Mouse (Mus musculus) heart, postnatal 14 days (tissue): Measurements from ENCODE around the gene Lyst. TPM values are rescaled to one million over a fixed set of nuclear protein-coding genes. Genes with fewer than 3 reads are reported as not detected.

Experiments
- DNase-seq, 2 experiments: peaks; one replicate each; pipeline ENCODE4 v3.0.0; 2021 to 2022
- intact Hi-C: fragments of 180-260 bp; cut with DNase I; formaldehyde crosslinking; loops from one replicate; pipeline ENCODE4 v1.15.1; 2025
- total RNA-seq, 2 experiments: library from RNA; stranded (reverse); gene quantifications; 2 replicates each; pipeline ENCODE4 v1.2.3; 2021

Lyst gene
- total RNA-seq, 2 experiments from 2014 or later: 9.6 to 13.3 TPM

- intact Hi-C loops: no loop called here
- no peak for DNase-seq
These were observed 230.3 kb downstream of the Lyst start for GRCm38 (mm10) chr13:13820234-13821123.

GRCm38 (mm10) chr13:13824946-13825345 is 234.7 kb downstream of the Lyst start:
- intact Hi-C loops: no loop called here
- DNase-seq: no peak

GRCm38 (mm10) chr13:13826533-13826932 is 236.3 kb downstream of the Lyst start:
- intact Hi-C loops: no loop called here
- DNase-seq: no peak

GRCm38 (mm10) chr13:13828125-13828524 is 237.9 kb downstream of the Lyst start:
- no peak for DNase-seq
- intact Hi-C loops: no loop called here

Other genes starting within 250 kb of the Lyst start
- 1 to 10 TPM; 7.0 to 7.2 TPM for gene Gpr137b, start 196.4 kb upstream of the Lyst start, total RNA-seq
- gene Nid1, start 152.8 kb upstream of the Lyst start, total RNA-seq: 100 to 1,000 TPM; 174 to 192 TPM
- under 1 TPM; 0.19 to 0.27 TPM for gene Gng4, start 193.7 kb downstream of the Lyst start, total RNA-seq